Mouse (Mus musculus) mouse trophoblast stem cell (cell line): Measurements from ENCODE around the gene Arih2.

Experiments used
- in situ Hi-C, 2 experiments: fragments of 300-500 bp; cut with MseI, MboI; formaldehyde crosslinking; loops; 2 replicates in 1 of 2; 3 replicates in 1 of 2; pipeline ENCODE4 v1.15.1; 2025

Gene Arih2

DNA sequence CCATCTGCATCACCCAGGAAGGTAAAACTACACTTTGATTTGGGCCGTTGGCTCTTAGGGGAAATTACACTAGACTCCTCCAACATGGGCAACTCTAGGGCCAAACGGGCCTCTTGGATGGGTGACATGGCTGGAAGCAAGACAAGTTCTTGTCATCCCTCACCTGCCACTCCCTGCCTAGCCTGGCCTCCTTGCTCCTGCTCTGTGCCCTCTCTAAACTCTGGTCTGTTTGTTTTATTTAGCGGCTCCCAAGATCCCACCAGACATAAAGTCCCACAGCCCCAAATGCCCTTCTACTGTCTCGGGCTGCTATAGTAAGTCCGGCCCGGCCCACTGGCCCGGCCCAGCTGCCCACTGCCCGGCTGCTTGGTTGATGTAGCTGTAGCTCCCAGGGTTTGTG is 85.5 kb downstream of the Arih2 start:
- in situ Hi-C loops: no loop called here

DNA sequence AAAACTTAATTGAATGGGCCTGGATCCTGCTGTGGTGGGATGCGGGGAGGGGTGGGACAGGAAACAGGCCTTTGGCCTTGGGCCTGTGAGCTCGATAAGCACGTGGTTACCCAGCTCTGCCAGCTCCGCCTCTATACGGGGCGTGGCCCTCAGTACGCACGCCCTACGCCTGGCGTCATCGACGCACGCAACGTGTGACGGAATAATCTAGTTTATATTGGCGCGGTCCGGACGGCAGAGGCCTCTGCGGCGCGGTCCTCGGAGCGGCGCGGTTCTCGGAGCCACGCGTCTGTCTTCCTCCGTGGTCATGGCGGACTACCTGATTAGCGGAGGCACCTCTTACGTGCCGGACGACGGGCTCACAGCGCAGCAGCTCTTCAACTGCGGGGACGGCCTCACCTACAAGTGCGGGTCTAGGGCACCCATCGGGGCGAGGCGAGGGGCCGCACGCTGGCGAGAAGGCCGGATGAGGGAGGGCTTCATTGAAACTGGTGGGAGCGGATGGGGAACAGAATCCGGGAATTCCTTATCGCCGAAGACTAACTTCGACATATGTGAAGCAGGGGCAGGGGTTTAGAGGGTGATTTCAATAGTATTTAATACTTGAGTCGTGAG is 88.9 kb downstream of the Arih2 start, which contains the start of gene Impdh2:
TSS of gene Impdh2 (plus strand) at position 60 of the 615 bp plus-strand sequence.
- in situ Hi-C loops: no loop called here

DNA sequence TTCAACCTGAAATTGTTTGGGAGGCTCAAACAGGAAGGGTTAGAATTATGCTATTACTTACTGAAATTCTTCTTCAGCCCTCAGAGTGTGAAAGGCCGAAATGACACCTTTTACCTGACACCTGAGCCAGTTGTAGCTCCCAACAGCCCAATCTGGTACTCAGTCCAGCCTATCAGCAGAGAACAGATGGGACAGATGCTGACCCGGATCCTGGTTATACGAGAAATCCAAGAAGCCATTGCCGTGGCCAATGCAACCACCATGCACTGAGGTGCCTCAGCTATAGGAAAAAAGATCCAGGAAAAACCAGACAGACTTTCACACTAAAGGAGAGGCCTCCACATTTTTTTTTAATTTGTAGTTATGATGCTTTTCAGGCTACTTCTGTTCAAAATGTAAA is 90.0 kb downstream of the Arih2 start:
- in situ Hi-C loops: no loop called here
